Mouse (Mus musculus) T-helper 1 cell (primary cell): ENCODE data around the gene Zan.

Experiments used
- in situ Hi-C: fragments of 300-600 bp; cut with MboI, MseI; formaldehyde crosslinking; loops from one replicate; pipeline ENCODE4 v1.15.1; 2025; ENCODE audit warnings: high pct_unique_total_duplicates

Zan gene

DNA sequence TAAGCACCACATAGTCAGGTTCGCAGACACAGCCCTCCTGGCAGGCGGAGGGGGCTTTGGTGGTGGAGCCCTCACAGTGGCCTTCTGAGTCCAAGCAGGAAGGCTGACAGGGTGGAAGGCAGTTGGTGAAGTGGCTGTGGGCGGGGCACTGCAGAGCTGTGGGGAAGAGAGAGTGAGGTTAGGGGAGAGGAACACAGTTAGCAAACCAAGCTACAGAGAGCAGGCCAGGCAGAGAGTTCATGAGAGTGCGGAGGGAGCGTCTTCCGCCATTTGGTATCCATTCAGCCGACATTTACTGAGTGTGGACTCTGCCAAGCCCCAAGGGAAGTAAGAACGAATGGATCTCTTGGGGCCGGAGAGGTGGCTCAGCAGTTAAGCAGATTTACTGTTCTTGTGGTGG lies 57.8 kb downstream of the Zan start:
- in situ Hi-C loops, result no loop called here

DNA sequence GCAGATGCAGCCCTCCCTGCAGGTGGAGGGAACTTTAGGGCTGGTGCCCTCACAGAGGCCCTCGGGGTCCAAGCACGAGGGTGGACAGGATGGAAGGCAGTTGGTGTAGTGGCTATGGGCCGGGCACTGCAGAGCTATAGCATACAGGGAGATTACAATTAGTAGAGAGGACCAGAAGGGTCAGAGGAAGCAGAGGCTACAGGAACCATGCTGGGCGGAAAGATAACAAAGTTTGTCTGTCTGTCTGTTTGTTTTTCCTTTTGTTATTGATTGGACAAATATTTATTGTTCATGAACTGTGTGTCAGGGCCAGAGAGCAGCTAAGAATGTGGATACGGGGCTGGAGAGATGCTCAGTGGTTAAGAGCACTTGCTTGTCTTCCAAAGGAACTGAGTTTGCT lies 62.6 kb downstream of the Zan start:
- in situ Hi-C loops, result no loop called here

- in situ Hi-C loops, result no loop called here
Measured at GRCm38 (mm10) chr5:137411235-137411634, 65.6 kb downstream of the Zan start.

DNA sequence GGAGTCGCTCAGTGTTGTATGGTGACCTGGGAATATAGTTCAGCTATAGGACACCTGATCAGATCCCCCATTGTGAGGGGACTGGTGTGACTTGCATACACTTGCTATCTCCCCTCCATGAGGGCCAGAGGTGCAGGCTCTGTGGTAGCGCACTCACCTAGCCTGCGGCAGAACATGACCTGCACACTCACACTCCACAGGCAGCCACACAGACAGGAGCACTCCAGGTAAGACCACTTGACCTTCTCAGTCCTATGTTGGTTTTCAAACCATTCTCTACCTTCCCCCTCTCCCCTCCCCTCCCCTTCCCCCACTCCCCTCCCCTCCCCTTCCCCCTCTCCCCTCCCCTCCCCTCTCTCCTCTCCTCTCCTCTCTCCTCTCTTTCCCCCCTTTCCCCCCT lies 66.3 kb downstream of the Zan start:
- in situ Hi-C loops, result no loop called here

DNA sequence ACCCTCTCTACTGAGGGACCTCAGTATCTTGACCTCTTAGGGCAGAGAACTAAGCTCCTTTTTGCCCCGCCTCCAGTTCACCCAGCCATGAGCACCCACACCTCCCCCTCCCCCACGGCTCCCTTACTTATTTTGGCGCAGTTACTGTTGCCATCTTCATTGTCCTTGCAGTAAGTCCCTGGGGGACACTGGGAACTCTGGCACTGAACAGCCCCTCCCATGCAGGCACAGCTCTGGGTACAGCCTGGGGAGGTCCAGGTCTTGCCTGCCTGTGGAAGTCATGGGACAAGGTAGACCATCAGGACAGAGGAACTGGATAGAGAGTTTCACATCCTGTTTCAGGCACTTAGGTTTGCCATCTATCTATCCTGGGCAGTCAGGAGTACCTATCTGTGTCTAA lies 66.8 kb downstream of the Zan start:
- in situ Hi-C loops, result no loop called here

GRCm38 (mm10) chr5:137409451-137409850 lies 67.4 kb downstream of the Zan start:
- in situ Hi-C loops, result no loop called here

GRCm38 (mm10) chr5:137404081-137404480 lies 72.8 kb downstream of the Zan start:
- in situ Hi-C loops, result no loop called here

GRCm38 (mm10) chr5:137394456-137394855 lies 82.4 kb downstream of the Zan start:
- in situ Hi-C loops, result no loop called here

DNA sequence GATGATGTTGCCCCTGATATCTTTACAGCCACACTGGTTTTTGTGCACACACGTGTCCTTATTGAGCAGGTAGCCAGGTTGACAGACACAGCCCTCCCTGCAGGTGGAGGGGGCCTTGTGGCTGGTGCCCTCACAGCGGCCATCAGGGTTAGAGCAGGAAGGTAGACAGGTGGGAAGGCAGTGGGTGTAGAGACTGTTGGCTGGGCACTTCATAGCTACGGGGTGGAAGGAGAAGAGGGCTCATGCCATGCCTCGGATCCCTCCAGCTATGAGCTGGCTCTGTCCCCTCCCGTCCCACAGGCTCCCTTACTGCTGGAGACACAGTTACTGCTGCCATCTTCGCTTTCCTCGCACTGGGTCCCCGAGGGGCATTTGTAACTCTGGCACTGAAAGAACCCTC lies 85.2 kb downstream of the Zan start:
- in situ Hi-C loops, result no loop called here

GRCm38 (mm10) chr5:137386712-137387111 lies 90.2 kb downstream of the Zan start:
- in situ Hi-C loops, result no loop called here

- in situ Hi-C loops, result no loop called here
Measured at GRCm38 (mm10) chr5:137383441-137383840, 93.4 kb downstream of the Zan start.

DNA sequence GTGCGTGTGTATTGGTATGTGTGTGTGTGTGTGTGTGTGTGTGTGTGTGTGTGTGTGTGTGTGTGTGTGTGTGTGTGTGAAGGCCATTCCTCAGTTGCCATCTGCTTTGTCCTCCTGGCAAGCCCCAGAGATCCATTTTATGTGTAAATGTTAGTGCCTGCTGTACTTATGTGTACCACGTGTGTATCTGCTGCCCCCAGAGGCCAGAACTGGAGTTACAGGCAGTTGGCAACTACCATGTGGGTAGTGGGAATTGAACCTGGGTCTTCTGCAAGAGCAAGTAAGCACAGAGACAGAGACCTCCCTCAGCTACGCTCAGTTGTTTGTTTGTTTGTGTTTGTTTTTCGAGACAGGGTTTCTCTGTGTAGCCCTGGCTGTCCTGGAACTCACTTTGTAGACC lies 95.7 kb downstream of the Zan start:
- in situ Hi-C loops, result no loop called here

DNA sequence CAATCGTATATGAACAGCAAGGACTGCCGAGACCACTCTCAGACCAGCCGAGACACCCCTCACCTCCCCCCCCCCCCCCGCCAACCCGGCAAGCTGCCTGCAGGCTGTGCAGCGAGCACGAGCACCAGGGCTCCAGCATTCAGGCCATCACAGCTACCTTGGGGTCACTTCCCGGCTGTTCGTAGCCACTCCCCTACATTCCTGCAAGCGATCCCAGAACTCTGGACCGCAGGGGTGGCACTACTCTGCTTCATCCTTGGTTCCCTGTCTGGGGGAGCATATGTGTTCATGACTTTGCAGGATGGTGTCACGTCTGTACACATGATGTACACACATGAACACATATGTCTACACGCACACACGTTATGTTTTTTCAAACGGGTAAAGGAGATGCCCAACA lies 99.3 kb downstream of the Zan start:
- in situ Hi-C loops, result no loop called here

DNA sequence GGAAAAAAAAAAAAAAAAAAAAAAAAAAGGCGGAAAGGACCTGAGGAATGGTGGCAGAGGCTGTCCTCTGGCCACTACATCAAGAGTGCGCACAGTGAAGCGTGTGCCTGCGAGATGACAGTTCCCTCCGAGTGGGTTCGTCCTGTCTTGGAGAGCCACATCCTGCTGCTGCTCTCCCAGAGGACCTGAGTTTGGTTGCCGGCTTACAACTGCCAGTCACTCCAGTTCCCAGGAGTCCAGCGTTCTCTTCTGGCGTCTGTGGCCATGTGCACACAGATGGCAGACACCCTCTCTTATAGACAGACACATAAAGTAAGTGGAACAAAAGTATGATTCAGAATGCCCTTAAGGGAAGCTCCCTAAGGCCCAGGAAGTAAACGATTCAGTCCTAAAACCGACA lies 99.7 kb downstream of the Zan start:
- in situ Hi-C loops, result no loop called here

DNA sequence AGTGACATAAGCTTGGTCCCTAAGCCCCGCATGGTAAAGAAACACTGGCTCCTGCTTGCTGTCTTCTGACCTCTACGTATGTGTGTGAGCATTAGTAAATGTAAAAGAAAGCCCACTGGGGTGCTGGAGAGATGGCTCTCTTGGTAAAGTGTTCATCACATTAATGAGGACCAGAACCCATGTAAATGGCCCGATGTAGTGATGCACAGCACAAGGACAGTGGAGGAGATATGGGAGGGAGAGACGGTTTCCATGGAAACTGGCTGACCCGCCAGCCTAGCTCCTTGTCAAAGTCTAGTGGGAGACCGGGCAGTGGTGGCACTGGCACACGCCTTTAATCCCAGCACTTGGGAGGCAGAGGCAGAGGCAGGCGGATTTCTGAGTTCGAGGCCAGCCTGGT lies 100.1 kb downstream of the Zan start:
- in situ Hi-C loops, result no loop called here

- in situ Hi-C loops, result no loop called here
Measured at GRCm38 (mm10) chr5:137376198-137376597, 100.7 kb downstream of the Zan start.

DNA sequence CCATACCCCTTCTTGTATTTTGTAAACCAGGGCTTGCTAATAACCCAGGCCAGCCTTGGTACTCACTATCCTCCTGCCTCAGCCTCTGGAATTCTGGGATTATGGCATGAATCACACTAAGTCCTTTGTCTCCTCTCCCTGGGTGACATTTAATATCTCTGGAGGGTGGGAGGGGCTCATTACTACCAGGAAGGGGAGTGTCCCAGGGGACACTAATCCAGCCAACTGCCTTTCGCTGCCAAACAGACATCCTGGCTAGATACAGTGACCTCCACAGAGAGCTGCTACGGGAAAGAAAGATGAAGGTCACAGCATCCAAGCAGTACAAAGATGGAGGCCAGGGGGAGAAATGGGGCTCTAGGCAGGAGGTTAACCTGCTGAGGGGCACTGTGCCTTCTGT lies 101.2 kb downstream of the Zan start:
- in situ Hi-C loops, result no loop called here

DNA sequence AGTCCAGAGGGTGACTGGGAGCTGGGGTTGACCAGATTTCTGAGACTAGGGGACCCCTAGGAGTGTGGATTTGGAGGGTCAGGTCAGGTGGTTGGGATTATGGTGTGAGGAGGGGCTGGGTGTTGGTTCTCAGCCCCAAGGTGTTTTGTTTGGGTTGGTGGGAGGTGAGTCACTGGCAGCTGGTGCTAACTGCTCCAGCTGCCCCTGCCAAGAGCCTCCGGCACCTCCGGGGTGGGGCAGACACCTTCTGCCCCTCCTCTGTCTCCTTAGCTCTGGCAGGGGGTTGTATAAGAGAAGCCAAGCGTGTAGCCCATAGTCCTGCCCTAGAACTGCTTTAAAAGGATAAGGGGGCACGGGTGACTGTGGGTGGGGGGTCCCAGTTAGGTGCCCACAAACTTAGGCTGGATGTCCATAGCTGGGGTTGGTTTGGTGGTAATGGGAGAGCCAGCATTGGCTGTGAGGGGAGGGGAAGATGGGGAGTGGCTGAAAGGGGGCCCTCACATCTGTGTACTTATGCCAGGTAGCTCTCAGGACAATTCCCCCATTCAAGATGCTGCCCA lies 102.3 kb downstream of the Zan start:
- in situ Hi-C loops, result no loop called here

- in situ Hi-C loops, result no loop called here
Measured at GRCm38 (mm10) chr5:137373371-137373950, 103.4 kb downstream of the Zan start.

DNA sequence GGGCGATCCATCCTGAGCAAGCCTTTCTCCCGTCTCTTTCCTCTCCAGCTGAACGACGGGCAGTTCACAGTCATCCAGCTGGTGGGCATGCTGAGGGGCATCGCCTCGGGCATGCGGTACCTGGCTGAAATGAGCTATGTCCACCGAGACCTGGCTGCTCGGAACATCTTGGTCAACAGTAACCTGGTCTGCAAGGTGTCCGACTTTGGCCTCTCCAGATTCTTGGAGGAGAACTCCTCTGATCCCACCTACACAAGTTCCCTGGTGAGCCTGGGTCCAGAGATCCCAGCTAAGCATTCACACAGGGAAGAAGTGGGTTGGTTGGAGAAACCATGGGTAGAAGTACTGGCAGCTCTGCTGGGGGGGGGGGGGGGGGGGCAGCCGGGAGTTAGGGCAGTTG lies 107.2 kb downstream of the Zan start:
- in situ Hi-C loops, result no loop called here

DNA sequence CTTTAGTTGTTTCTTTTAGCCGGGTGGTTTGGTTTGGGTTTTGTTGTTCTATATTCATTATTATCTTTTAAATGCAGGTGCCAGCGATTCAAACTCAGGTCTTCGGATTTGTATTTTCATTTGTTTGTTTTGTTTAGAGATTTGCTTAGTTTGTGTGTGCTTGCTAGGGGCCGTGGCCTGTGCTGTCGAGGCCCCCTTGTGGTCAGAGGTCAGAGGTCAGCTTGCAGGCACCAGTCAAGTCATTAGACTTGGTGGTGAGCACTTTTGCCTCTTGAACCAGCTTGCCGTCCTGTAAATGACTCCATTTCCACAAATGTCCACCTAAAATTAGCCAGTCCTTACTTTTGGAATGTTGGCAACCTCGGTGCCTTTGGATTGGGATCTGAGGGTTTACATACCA lies 118.5 kb downstream of the Zan start:
- in situ Hi-C loops, result no loop called here

DNA sequence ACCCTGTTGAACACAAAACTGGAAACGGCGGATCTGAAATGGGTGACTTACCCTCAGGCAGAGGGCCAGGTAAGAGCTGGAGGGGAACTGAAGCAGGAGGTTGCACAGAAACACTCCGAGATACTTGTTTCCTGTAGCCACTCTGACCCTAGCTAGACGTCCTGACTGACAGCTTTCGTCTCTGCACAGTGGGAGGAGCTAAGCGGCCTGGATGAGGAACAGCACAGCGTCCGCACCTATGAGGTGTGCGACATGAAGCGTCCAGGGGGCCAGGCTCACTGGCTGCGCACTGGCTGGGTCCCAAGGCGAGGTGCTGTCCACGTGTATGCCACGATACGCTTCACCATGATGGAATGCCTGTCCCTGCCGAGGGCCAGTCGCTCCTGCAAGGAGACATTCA lies 122.8 kb downstream of the Zan start:
- in situ Hi-C loops, result no loop called here

DNA sequence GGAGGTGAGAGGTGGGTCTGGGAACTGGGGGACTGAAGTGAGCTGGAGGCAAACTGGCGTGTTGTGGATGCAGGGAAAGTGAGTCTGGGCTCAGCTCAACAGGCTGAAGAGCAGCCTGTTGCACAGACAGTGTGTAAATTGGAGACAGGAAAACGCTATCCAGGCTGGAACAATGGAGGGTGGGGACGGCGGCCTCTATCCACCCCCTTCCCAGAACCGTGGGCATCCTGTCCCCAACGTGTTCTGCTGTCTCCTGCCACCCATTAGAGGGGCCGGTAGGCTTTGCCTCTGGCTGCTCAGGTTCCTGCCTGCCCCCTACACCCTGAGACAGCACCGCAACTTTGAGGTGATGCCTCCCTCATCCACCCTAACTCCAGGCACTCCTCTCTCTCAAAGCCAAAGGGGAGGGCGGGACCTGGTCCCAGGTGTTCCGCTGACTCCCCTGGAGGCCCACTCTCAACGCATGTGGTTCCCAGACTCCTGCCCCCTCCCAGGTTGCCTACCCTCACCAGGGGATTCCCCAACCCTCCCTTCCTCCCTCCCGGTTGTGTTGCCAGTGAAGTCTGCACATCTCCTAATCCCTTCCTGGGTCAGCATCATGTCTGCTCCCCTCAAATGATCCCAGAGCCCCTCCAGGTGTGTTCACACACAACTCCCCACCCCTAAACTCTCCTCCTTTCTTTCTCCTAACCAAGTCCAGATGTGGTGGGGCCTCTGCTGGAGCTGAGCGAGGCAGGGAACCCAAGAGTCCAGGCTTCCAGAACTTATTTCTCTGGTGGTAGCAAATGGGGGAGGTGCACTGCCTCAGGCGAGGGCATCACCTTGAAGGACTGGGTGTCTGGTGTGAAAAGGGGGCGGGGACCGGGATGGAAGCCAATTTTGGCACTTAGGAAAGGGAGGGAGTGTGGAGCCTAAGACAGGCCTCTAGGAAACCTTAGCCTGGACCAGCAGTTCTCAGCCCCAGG lies 124.6 kb downstream of the Zan start:
- in situ Hi-C loops, result no loop called here
